Mouse (Mus musculus) embryonic facial prominence, embryonic 12.5 days (tissue): ENCODE measurements at regions not wholly inside any gene's neighbourhood (a gene's known extent, or its start where the extent isn't known, plus 50 kb on each side); places are given as distances from the start of the nearest gene placed in this dataset.

Source experiments
- ATAC-seq: fragments of 200-750 bp; cut with Nextera tagmentation; 2 replicates; pipeline ENCODE4 v1.8.0; 2017; ENCODE audit not compliant: insufficient number of reproducible peaks, insufficient read depth, low FRiP score, low TSS enrichment
- H3K27ac ChIP-seq: fragments of 300-500 bp; sonication (generic); 2 replicates; pipeline ENCODE4 v1.5.1; 2016; ENCODE audit warnings: mild to moderate bottlenecking
- H3K27me3 ChIP-seq: fragments of 300-500 bp; sonication (generic); 2 replicates; pipeline ENCODE4 v1.6.1; 2016; ENCODE audit warnings: mild to moderate bottlenecking, moderate library complexity
- H3K36me3 ChIP-seq: fragments of 300-500 bp; sonication (generic); 2 replicates; pipeline ENCODE4 v1.6.1; 2016; ENCODE audit warnings: mild to moderate bottlenecking
- H3K4me1 ChIP-seq: fragments of 300-500 bp; sonication (generic); 2 replicates; pipeline ENCODE4 v1.6.1; 2016
- H3K4me2 ChIP-seq: fragments of 300-500 bp; sonication (generic); replicated peaks from 2 replicates; pipeline ENCODE4 v1.6.1; 2016; ENCODE audit warnings: mild to moderate bottlenecking, moderate library complexity
- H3K4me3 ChIP-seq: fragments of 300-500 bp; sonication (generic); 2 replicates; pipeline ENCODE4 v1.5.1; 2016; ENCODE audit warnings: mild to moderate bottlenecking
- H3K9ac ChIP-seq: fragments of 300-500 bp; sonication (generic); 2 replicates; pipeline ENCODE4 v1.6.1; 2016; ENCODE audit warnings: mild to moderate bottlenecking, moderate library complexity
- H3K9me3 ChIP-seq: fragments of 300-500 bp; sonication (generic); 2 replicates; pipeline ENCODE4 v1.6.1; 2016; ENCODE audit warnings: mild to moderate bottlenecking, moderate library complexity
- WGBS: fragments of 180-500 bp; shearing (Covaris S2); methylation state at CpG from one replicate; pipeline ENCODE4 v1.1.7; 2016; 5-methylcytosine and 5-hydroxymethylcytosine counted together

DNA sequence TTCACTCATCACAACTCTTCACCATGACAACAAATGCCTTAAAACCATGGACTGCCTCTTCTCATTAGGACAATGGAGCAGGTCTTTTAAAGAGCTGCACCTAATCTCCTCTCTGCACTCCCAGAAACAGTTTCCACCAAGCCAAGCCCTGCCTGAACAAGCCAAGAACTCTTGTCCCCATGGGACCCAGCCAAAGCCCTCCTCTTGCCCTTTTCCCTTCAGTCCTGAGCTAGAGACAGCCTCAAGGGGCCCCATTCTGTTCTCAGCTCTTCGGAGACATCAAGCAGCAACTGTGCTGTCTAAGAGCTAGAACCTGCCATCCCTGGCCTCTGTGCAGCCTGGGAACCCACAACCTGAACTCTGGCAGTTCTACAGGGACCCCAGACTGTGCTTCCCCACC lies 345.0 kb upstream of the Irak1bp1 start:
- H3K4me1 ChIP-seq = no peaks in the 10 kb centered on the region
- ATAC-seq = 0 out of 2 replicates have a peak, but pooled peaks have one; percentile 6
- no peaks in the 10 kb centered on the region for H3K27me3 ChIP-seq
- WGBS = 87% methylated on average over 1 of the region's 1 CpGs
- H3K4me3 ChIP-seq = no peak overlapping the region
- no peak overlapping the region for H3K4me2 ChIP-seq
- H3K36me3 ChIP-seq = no peaks in the 10 kb centered on the region
- H3K9ac ChIP-seq = no peak overlapping the region
- H3K9me3 ChIP-seq = 0 out of 2 replicates have a peak, but pooled peaks cover 3% of the 10 kb centered on the region
- no peak overlapping the region for H3K27ac ChIP-seq

- H3K27me3 ChIP-seq = no peaks in the 10 kb centered on the region
Measured at GRCm38 (mm10) chr9:82493440-82493839, 335.9 kb upstream of the Irak1bp1 start.

DNA sequence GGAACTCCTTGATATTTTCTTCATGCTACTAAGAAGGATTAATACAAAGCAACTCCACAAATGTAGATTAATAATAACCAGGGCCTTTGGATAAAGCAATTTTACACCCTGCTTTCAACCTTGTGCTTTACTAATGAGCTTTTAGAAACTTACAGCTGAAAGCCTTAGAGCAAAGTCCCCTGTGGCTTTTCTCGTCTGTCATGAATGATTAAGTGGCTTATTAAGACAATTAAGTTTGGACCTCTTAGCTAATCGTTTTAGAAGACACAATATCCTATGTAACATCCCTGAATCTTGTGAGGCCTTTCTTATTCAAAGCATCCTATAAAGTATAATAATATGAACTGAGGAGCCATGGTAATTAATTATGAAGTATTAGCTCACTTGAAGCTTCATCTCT lies 319.3 kb upstream of the Irak1bp1 start:
- Histone ChIP-seq H3K4me2 (no peak overlapping the region), H3K4me1 (no peaks in the 10 kb centered on the region), H3K9me3 (no peaks in the 10 kb centered on the region), H3K27me3 (no peaks in the 10 kb centered on the region), H3K9ac (no peak overlapping the region), H3K36me3 (no peaks in the 10 kb centered on the region), H3K27ac (no peak overlapping the region), H3K4me3 (no peak overlapping the region)
- 33% methylated on average over 2 of the region's 2 CpGs for WGBS
- ATAC-seq = no peak

More at GRCm38 (mm10) chr9:82493440-82493839, 335.9 kb upstream of the Irak1bp1 start:
- H3K36me3 ChIP-seq = no peaks in the 10 kb centered on the region
- no peak overlapping the region for H3K4me2 ChIP-seq
- H3K9me3 ChIP-seq = no peaks in the 10 kb centered on the region
- H3K4me1 ChIP-seq = no peaks in the 10 kb centered on the region
- ATAC-seq = no peak
- no peak overlapping the region for H3K9ac ChIP-seq
- no peak overlapping the region for H3K4me3 ChIP-seq
- H3K27ac ChIP-seq = no peak overlapping the region

GRCm38 (mm10) chr9:82518993-82519392 lies 310.3 kb upstream of the Irak1bp1 start:
- Histone ChIP-seq H3K4me3 (no peak overlapping the region), H3K4me2 (no peak overlapping the region), H3K27me3 (no peaks in the 10 kb centered on the region), H3K4me1 (no peaks in the 10 kb centered on the region), H3K9ac (no peak overlapping the region), H3K9me3 (no peaks in the 10 kb centered on the region), H3K36me3 (no peaks in the 10 kb centered on the region), H3K27ac (no peak overlapping the region)
- 26% methylated on average over 1 of the region's 1 CpGs for WGBS
- ATAC-seq = no peak

GRCm38 (mm10) chr9:82527867-82528385 lies 301.4 kb upstream of the Irak1bp1 start:
- 81% methylated on average over 8 of the region's 8 CpGs for WGBS
- Histone ChIP-seq H3K27ac (no peak overlapping the region), H3K36me3 (no peaks in the 10 kb centered on the region), H3K27me3 (no peaks in the 10 kb centered on the region), H3K9me3 (no peaks in the 10 kb centered on the region), H3K4me2 (no peak overlapping the region), H3K9ac (no peak overlapping the region), H3K4me3 (no peak overlapping the region), H3K4me1 (no peaks in the 10 kb centered on the region)
- ATAC-seq = no peak

GRCm38 (mm10) chr9:82552726-82553125 lies 276.6 kb upstream of the Irak1bp1 start:
- 66% methylated on average over 6 of the region's 6 CpGs for WGBS
- no peak overlapping the region for H3K4me3 ChIP-seq
- H3K27me3 ChIP-seq = no peaks in the 10 kb centered on the region
- no peaks in the 10 kb centered on the region for H3K4me1 ChIP-seq
- no peak overlapping the region for H3K27ac ChIP-seq
- H3K9ac ChIP-seq = no peak overlapping the region
- no peaks in the 10 kb centered on the region for H3K36me3 ChIP-seq
- H3K4me2 ChIP-seq = no peak overlapping the region
- no peaks in the 10 kb centered on the region for H3K9me3 ChIP-seq
- no peak for ATAC-seq

GRCm38 (mm10) chr9:82553213-82553612 lies 276.1 kb upstream of the Irak1bp1 start:
- no peak overlapping the region for H3K4me3 ChIP-seq
- no peaks in the 10 kb centered on the region for H3K27me3 ChIP-seq
- no peak for ATAC-seq
- H3K36me3 ChIP-seq = no peaks in the 10 kb centered on the region
- H3K4me2 ChIP-seq = no peak overlapping the region
- H3K9me3 ChIP-seq = no peaks in the 10 kb centered on the region
- no peak overlapping the region for H3K27ac ChIP-seq
- H3K4me1 ChIP-seq = no peaks in the 10 kb centered on the region
- 87% methylated on average over 3 of the region's 3 CpGs for WGBS
- no peak overlapping the region for H3K9ac ChIP-seq

DNA sequence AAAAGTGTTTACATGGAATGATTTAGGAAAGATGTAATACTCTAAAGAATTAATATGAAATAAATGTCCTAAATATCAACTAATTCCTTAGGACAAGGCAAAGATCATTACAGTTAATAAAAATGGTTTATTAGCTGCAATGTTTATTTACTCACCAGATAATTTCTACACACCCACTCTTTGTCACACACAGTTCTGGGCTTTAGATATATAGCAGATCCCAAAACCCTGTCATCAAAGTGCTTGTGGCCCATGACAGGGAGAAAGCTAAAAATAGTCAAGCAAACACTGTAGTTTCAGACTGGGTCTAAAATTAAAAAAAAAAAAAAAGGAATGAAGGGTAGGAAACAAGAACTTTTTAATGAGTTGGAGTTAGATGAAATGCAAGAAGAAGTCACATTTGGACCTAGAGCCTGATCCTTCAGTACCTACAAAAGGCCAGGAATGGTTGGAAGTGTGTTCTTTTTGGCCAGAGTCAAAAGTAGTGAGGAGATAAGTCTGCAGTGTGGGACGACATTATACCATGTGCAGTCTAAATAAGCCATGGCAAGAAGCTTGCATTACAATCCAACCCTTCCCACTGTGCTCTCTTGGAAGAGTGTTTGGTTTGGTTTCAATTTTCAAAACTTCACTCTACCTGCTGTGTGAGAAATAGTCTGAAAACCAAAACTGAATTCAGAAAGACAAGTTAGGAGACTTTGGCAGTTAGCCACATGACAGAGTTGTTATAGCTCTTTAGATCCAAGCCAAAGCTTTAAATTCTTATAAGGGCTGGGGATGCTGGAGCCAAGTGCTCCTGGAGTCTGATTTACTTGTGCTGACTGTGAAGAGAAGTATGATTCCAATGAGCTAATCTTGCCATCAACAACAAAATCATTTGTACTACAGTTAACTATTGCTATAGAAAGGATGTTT lies 266.5 kb upstream of the Irak1bp1 start:
- no peaks in the 10 kb centered on the region for H3K9me3 ChIP-seq
- no peaks in the 10 kb centered on the region for H3K4me1 ChIP-seq
- no peak overlapping the region for H3K4me3 ChIP-seq
- H3K4me2 ChIP-seq = no peak overlapping the region
- H3K27me3 ChIP-seq = no peaks in the 10 kb centered on the region
- ATAC-seq = no peak
- no peak overlapping the region for H3K27ac ChIP-seq
- H3K9ac ChIP-seq = no peak overlapping the region
- H3K36me3 ChIP-seq = no peaks in the 10 kb centered on the region
- WGBS = 72% methylated on average over 1 of the region's 1 CpGs

DNA sequence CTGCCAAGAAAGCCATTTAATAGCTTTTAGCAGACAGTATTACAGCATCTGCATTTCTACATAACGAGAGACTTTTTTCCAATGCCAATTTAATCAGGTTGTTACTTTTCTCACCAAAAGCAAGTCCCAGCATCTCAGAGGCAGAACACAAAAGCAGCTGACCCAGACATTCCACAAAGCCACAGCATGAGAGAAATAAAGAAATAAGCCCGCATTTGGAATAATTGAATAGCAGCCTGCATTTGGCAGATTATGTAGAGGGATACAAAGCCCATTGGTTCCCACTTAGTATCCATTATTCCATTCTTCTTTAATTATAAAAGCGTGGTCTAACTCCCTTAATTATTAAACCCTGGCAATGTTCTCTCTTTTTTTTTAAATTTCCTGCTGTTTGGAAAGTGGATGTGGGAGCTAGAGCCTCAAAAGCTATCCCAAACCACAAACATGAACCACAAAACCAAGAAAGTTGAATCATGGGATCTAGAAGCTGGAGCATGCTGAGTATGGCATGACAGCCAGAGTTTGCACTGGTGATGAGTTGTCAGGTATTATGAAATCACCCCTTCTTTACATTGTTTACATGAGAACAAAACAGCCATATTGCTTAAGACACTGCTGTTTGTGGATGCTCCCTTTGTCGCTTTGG lies 247.8 kb upstream of the Irak1bp1 start:
- 76% methylated on average over 4 of the region's 4 CpGs for WGBS
- H3K4me3 ChIP-seq = no peak overlapping the region
- no peaks in the 10 kb centered on the region for H3K36me3 ChIP-seq
- no peak overlapping the region for H3K9ac ChIP-seq
- H3K27me3 ChIP-seq = no peaks in the 10 kb centered on the region
- H3K4me2 ChIP-seq = no peak overlapping the region
- no peak overlapping the region for H3K27ac ChIP-seq
- no peaks in the 10 kb centered on the region for H3K9me3 ChIP-seq
- no peaks in the 10 kb centered on the region for H3K4me1 ChIP-seq
- ATAC-seq = no peak

DNA sequence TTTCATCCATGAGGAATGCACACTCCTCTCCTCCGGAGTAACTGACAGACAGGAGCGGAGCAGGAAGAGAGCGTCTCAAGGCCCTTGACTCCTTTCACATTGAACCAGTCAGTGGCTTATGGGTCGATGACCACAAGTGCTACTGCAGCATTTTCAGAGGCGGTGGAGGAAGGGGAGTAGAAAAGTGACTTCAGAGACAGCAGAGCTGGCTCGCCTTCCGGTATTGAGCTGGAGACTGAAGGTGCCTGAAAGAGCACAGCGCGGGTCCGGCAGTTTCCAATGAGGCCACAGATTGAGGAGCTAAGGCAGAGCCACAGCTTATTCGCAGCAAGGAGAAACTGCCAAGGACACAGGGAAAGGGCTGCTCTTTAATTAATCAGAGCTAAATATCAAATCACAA lies 220.2 kb upstream of the Irak1bp1 start:
- Histone ChIP-seq H3K27ac (no peak overlapping the region), H3K9me3 (no peaks in the 10 kb centered on the region), H3K27me3 (no peaks in the 10 kb centered on the region; the same call in 1 of the 2 replicates), H3K4me1 (no peaks in the 10 kb centered on the region), H3K36me3 (no peaks in the 10 kb centered on the region), H3K4me3 (no peak overlapping the region), H3K4me2 (no peak overlapping the region), H3K9ac (no peak overlapping the region)
- WGBS = 72% methylated on average over 11 of the region's 11 CpGs
- ATAC-seq = no peak

DNA sequence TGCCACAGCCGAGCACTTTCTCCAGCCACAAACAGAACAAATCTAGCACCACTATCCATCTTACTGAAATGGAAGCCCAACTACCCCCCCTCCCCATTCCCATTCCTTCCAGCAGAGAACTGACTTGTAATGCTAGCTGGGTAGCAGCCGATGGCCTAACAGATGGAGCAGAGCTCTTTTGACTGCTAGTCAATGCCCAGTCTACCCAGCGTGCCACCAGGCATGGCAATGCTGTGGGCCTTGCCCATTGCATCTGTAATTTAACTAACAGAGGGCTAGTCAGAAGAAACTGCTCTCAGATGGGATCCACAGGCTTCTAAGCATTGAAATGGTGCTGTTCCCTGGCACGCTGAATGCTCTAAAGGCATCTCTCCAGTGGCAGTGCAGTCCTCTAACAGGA lies 219.4 kb upstream of the Irak1bp1 start:
- no peak for ATAC-seq
- no peaks in the 10 kb centered on the region for H3K4me1 ChIP-seq
- no peak overlapping the region for H3K27ac ChIP-seq
- no peak overlapping the region for H3K4me2 ChIP-seq
- 83% methylated on average over 4 of the region's 4 CpGs for WGBS
- no peak overlapping the region for H3K4me3 ChIP-seq
- no peak overlapping the region for H3K9ac ChIP-seq
- H3K27me3 ChIP-seq = no peaks in the 10 kb centered on the region; the same call in 1 of the 2 replicates
- H3K36me3 ChIP-seq = no peaks in the 10 kb centered on the region
- no peaks in the 10 kb centered on the region for H3K9me3 ChIP-seq

DNA sequence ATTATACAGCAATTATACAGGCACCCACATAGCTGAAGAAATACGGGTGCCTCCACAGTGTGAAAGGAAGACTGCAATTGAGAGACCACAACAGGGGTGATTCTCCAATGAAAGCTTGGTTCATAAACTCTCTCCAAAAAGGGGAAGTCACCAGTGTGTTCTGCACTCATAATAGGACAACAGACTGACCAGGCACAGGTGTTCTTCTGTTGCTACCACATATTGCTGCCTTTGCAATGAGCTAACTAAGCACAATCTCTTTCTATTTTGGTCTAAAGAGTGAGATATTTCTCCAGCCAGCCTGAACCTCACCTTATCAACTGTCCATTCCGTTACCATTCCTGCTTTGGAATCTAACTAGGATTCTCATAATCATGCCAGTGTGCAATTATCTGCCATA lies 216.8 kb upstream of the Irak1bp1 start:
- ATAC-seq = no peak
- no peak overlapping the region for H3K4me3 ChIP-seq
- H3K4me2 ChIP-seq = no peak overlapping the region
- H3K4me1 ChIP-seq = no peaks in the 10 kb centered on the region
- H3K36me3 ChIP-seq = no peaks in the 10 kb centered on the region
- WGBS = 75% methylated on average over 2 of the region's 2 CpGs
- H3K27me3 ChIP-seq = no peaks in the 10 kb centered on the region; the same call in 1 of the 2 replicates
- no peaks in the 10 kb centered on the region for H3K9me3 ChIP-seq
- no peak overlapping the region for H3K9ac ChIP-seq
- no peak overlapping the region for H3K27ac ChIP-seq
